Mouse (Mus musculus): Measurements from ENCODE around the gene Spin1.

Gene Spin1

DNA sequence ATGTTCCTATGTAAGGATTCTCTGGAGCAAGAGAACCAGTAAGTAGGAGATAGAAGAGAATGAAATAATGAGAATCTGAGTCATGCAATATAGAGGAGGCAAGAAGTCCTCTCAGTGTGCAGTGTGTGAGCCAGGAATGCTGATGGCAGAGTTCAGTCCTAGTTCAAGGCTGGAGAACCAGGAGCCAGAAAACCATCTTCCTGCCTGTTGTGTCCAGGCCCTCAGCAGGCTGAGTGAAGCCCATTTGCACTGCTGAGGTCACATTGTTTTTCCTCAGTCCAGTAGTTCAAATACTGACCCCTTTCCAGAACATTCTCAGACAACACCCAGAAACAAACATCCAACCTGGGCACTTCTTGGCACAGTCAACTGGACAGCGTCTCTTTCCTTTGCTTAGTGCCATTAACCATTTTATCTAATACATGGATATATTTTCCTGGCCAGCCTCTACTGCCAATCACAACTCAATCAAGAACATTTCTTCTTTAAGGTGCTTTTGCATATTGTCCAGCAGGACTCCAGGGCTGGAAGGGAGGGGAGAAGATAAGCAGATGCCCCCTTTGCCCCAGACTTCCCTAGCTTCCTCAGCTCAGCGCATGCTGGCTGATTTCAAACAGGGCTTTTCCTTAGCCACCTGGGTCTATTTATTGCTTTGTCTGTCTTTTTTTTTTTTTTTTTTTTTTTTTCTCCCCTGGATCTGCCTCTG lies 36.5 kb downstream of the Spin1 start:
- no peak for DNase-seq (ENCODE audit: low spot score)

DNA sequence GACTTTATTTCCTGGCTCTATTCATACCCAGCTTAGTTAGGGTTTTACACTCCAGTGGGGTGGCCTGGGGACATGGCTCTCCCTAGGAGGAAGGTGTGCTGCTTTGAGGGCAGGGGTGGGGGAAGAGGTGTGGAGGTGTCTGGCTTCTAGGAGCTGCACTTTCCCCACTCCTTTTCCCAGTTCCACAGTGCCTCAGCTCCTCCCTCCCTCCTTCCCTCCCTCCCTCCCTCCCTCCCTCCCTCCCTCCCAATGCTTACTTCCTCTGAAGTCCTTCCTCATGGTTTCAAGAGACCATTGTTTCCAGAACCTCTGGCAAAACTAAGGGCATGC lies 37.0 kb downstream of the Spin1 start:
- DNase-seq (ENCODE audit: low spot score) = no peak

DNA sequence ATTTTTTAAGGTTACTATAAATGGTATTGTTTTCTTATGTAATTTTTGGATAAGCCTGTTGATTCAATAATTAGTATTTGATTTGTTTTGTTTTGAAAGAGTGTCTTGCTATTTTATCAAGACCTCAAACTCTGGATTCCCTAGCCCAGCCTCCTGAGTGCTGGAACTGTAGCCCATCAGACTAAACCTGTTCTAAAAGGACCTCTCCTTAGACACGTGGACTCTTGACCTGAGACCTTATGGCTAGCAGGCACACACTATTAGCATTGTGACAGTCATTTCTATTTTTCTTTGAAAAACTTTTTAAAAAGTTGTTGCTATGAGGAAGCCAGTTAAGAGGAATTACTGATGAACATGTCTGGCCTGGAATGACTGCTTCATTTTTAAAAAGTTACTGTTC lies 46.4 kb downstream of the Spin1 start:
- DNase-seq (ENCODE audit: low spot score) = no peak

DNA sequence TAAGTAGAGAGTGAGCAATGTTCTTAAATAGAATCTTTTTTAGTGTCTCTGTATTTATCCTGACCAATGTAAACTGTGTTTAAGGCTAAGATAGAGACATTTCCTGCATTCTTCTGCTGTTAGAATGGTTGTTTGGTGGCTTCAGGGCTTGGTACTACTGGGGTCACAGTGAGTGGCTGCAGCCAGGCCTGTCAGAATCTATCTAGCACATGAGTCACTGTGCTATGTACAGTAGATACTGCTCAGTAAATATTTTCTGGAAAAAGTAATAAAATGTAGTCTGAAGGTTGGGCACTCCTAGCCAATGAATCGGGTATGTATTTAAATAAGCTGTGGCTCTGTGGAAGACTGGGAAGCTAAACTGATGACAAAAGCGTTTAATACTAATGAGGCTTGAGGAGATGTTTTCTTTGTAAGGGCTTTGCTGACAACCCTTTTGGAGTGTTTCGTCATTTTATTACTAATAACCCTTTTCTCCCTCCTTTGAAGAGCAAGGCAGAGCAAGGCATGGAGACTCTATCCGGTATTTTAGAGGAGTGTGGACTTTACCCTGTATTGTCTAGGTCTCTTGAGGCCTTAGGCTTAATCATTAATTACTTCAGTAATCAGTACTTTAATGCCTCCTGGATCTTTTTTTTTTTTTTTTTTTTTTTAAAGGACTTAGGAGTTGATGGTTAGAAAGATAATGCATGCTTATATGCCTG lies 52.4 kb downstream of the Spin1 start:
- DNase-seq (ENCODE audit: low spot score) = no peak

DNA sequence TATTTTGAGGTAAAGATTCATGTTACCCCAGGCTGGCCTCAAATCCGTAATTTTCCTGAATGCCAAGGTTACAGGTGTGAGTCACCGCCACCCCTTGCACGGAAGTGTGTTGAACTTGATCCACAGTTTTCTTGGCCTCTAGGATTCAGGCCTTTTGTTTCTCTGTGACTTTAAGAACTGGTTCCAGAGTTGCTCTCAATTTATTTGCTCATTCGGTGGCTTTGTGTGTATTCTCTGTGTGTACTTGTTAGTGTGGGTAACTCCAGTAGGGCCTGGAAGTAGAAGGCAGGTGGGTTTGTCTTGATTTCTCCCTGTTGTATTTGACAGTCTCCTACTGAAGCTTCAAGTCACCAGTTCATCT lies 53.0 kb downstream of the Spin1 start:
- DNase-seq (ENCODE audit: low spot score) = no peak

GRCm38 (mm10) chr13:51155178-51156013 lies 54.7 kb downstream of the Spin1 start:
- no peak for DNase-seq (ENCODE audit: low spot score)

- DNase-seq (ENCODE audit: low spot score) = no peak
Measured at GRCm38 (mm10) chr13:51156014-51156386, 55.3 kb downstream of the Spin1 start.

DNA sequence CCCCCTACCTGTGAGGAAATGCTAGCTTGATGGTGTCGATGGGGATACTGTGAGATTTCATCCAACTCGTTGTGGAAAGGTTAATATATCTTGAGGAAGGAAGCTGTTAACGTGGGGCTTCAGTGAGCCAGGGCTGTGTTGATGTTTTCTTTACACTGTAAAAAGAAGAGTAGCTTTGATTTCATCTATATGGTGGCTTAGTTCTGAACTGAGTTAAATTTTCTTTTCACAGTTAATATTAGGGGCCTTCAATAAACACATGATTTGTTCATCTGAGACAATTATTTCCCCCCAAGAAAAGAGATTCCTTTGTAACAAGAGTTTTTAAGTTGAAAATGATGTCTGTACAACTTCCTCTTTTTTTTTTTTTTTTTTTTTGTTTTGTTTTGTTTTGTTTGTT lies 56.6 kb downstream of the Spin1 start:
- no peak for DNase-seq (ENCODE audit: low spot score)

- DNase-seq (ENCODE audit: low spot score) = no peak
Measured at GRCm38 (mm10) chr13:51161672-51162071, 61.0 kb downstream of the Spin1 start.

- DNase-seq (ENCODE audit: low spot score) = no peak
Measured at GRCm38 (mm10) chr13:51162246-51162645, 61.6 kb downstream of the Spin1 start.

DNA sequence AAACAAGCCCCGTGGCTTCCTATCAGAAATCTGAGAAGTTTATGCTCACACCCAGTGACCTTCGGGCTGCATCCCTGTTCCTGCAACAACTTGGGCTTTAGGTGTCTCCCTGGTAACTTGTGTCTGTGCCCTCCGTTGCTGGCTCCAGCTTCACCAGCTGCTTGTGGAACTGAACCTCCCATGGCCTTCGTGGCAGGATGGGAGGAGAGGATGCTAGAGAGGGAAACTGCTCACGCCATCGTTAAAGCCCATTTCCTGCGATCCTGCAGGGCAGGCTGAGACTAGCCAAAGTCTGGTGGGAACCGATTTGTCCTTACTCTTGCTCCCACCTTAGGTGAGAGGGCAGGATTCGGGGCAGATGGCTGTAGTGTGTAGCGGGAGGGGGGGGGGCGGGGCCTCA lies 66.0 kb downstream of the Spin1 start:
- DNase-seq (ENCODE audit: low spot score) = no peak

DNA sequence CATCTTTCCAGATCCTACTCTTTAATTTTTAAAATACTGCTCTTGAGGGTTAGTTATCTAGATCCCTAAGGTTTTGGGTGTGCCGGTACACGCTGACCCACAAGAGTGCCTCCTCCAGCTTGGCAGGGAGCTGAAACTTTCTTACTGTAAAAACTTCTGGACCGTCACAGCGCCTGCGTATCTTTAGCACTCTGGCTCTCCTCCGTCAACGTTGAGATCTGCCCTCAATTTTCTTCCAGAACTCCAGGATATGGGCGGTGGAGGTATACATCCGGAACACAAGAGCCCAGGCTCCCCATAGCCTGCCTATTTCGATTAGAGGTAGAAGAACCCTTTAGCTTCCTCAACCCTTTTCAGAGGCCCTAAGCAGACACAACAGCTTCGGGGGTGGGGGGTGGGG lies 69.5 kb downstream of the Spin1 start:
- peak; percentile 29 for DNase-seq (ENCODE audit: low spot score)

DNA sequence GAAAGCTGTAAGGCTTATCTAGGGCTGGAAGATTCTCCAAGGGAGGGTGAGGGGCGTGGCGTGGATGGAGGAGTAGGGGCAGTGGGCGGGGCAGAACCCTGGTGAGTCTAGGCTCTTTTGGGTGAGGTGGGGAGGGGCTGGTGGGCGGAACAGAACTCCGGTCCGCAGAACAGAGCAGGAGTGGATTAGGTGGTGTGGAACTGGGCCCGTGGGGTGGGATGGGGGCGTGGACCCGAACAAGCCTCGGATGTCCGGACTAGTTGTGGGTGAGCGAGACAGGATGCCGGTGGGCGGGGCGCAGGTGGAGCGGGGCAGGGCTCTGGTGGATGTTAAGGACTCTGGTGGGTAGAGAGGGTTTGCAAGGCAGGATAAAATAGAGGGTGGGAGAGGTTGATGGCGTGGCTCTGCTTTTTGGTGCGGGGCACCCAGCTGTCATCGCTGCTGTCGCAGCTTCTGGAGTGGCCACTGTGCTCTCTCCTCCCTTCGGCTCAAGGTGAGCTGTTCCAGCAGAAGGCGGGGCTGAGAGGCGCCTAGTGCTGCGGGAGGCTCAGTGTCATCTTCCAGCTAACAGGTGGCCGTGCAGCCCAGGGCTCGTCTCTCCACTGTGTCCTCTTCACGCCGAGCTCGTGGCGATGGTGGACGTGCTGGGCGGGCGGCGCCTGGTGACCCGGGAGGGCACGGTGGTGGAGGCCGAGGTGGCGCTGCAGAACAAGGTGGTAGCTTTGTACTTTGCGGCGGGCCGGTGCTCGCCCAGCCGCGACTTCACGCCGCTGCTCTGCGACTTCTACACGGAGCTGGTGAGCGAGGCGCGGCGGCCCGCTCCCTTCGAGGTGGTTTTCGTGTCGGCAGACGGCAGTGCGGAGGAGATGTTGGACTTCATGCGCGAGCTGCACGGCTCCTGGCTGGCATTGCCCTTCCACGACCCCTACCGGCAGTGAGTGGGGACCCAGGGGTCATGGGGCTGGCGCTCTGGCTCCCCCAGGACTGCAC lies 70.3 kb downstream of the Spin1 start, which contains the start of gene Nxnl2:
TSS of gene Nxnl2 (plus strand) at position 332 of the 990 bp plus-strand sequence.
- peak; percentile 72 for DNase-seq (ENCODE audit: low spot score)

DNA sequence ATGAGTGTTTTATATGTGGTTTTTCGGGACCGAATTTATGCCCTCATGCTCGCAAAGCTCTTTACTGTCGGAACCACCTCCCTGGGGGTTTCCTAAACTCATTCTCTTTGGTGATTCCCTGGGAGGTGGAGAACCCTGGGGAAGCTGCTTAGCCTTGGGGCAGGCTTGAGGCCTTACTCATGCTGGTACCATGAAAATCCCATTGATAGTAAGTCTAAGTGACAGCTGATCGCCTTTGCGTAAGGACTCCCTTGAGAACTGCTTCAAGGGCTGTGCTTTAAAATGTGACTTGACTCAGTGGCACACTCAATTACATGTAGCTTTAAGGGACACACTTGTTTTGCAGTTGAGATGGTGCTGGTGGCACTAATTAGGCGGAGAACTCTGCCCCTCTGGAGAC lies 71.9 kb downstream of the Spin1 start:
- no peak for DNase-seq (ENCODE audit: low spot score)

- DNase-seq (ENCODE audit: low spot score) = no peak
Measured at GRCm38 (mm10) chr13:51178932-51179331, 78.3 kb downstream of the Spin1 start.

GRCm38 (mm10) chr13:51179362-51179761 lies 78.7 kb downstream of the Spin1 start:
- no peak for DNase-seq (ENCODE audit: low spot score)

DNA sequence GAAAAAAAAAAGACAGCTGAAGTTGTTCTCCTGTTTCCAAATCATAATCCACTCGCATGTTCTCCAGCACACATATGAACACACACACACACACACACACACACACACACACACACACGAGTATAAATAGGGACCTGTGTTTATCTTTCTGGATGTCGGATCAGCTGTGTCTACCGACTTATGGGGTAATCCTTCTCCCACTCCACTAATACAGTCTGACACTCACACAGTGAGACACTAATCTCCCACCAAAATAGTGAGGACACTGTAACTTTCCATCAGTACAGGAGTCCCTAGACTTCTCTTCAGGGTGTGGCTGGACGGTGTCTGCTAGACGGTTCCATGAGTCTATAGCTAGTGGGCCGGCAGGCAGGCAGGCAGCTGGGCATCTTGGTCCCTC lies 81.6 kb downstream of the Spin1 start:
- no peak for DNase-seq (ENCODE audit: low spot score)

GRCm38 (mm10) chr13:51184896-51185295 lies 84.2 kb downstream of the Spin1 start:
- no peak for DNase-seq (ENCODE audit: low spot score)

DNA sequence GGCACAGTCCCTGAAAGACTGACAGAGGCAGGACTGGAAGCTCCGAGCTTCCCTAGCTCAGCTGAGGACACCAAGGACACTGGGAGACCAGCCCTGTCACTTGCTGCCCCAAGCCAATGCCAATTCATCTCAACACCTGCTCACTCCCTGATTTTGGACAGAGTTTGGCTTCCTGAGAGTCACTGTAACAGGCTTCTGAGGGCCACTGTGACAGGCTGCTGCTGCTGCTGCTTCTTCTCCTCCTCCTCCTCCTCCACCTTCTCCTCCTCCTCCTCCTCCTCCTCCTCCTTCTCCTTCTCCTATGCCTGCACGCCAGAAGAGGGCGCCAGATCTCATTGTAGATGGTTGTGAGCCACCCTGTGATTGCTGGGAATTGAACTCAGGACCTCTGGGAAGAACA lies 89.7 kb downstream of the Spin1 start:
- no peak for DNase-seq (ENCODE audit: low spot score)

DNA sequence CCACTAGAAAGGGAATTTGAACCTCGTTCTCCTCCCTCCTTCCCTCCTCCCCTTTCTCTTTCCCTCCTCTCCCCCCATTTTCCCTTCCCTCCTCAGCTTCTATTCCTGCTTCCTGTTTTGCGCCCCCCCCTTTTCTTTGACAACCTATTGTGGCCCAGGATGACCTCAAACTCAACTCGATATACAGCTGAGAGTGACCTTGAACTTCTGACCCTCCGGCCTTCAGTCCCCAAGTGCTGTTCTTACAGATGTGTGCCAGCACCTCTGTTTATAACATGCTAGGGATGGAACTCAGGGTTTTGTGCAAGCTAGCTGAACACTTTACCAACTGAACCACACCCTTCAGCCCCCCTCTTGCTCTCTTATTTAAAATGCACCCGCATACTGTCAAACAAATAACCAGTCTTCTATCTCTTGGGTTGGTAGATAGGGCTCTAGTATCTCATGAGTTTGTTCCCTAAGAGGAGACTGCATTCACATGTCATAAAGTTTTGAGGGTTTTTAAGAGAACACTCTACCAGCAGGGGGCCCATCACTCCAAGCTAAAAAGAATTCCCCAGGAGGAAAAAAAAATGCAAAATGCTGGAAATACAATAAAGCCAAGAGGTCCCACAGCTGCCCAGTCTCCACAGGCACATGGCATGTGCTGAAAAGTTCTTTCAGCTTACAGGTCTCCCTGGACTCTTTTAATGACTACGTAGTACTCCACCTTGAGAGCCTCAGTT lies 90.9 kb downstream of the Spin1 start:
- DNase-seq (ENCODE audit: low spot score) = peak; percentile 27

- DNase-seq (ENCODE audit: low spot score) = no peak
Measured at GRCm38 (mm10) chr13:51193893-51194292, 93.2 kb downstream of the Spin1 start.
